Mouse (Mus musculus): Measurements from ENCODE around the gene Arl1.

Gene Arl1

DNA sequence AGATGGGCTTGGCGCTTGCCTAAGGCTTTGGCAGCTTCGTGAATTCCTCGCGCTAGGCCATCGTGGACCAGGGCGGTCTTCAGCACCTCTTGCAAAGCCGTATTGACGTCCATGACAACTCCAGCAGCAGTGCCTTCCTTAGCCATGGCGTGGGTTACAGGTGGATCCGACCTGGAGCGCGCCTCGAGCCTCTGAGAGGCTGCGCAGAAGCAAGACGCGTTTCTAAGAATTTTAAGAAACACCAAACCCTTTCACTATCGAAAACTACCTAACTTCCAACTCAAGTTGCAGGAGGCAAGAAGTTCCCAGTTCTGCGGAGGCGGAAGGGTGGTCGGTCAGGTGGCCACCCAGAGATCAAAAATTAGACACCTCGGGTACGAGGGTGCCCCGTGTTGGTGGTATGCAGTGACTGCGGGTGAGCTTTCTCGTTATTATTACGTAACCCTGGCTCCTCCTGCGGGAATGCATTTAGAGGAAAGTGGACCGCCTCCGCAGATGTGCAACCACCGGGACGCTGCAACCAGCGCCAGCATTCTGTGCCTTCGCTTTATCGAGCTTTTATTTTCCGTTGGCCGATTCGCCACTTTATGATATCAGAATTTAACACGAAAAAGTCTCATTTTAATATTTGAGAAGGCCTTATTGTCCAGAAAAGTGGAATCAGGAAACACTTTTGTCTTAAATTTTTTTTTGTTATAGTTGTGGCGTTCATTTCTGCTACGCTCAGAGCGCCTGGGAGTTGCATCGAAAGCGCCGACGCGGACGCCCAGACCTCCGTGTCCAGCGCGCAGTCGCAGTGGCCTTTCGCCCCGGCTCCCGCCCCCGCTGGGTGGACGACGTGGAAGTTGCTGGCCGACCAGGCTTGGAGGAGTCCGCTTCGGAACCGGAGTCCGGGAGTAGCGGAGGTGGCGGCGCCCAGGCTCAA, at the start of gene Arl1:
Arl1 (plus strand) TSS at position 288 of the 925 bp plus-strand sequence.
- Histone ChIP-seq H3K36me3 (ENCODE audit: control insufficient read depth, insufficient read depth, low read length, poor library complexity, severe bottlenecking) (no peaks in the 10 kb centered on the region; the same call in 1 of the 2 replicates), H3K27me3 (ENCODE audit: control insufficient read depth, insufficient read depth, low read length, poor library complexity, severe bottlenecking) (no peaks in the 10 kb centered on the region)
- peak; percentile 91 for DNase-seq (ENCODE audit: low read depth, low spot score)

DNA sequence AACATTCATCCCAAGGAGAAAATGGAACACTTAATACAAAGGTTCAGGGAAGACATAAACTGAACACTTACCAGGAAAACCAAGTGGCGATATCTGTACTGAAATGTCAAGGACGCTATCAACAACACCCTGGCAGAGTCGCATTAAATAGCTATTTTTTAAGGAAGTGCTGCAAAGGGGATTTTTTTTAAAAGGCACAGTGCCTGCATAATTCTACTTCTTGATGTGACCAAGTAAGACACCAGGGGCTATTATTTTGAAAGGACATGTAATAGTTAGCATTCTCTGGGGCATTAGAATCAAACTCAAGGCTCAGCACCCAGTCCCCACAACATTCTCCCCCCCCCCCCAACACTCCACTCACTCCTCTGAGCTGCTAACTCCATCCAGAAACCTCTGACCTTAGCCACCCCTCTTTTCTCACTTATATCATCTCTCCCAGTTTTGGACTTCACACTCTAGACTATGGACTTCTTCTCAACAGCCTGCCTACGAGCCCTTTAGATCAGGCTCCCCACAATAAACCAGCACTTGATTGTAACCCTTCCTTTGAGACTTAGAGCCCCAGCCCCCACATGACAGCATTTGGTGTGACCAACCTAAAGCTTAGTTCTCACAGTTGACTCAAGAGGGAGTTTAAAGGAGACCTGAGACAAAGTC, 47.6 kb upstream of the Arl1 start:
- DNase-seq (ENCODE audit: low read depth, low spot score), result peak; percentile 38
- Histone ChIP-seq H3K36me3 (ENCODE audit: control insufficient read depth, insufficient read depth, low read length, poor library complexity, severe bottlenecking) (no peaks in the 10 kb centered on the region), H3K27me3 (ENCODE audit: control insufficient read depth, insufficient read depth, low read length, poor library complexity, severe bottlenecking) (no peaks in the 10 kb centered on the region)

DNA sequence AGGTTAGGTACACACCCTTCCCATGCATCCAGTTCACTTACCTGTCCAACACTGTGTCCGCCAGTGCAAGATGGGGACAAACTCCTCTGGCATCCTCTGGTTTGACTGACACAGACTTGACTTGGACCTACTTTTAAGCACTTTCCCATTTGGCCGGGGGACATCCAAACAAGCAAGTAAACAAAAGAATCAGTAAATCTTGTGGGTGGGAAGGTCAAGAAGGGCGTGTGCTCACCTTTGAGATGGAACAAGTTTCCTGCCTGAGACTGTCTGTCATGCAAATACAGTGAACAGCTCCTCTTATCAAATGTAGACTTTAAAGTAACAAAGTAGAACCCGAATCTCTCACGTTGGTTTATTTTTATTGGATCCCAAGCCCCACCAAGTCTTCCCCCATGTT, 45.7 kb upstream of the Arl1 start, which contains the start of gene Spic:
Spic (minus strand) TSS at position 91 of the 400 bp plus-strand sequence.
- DNase-seq (ENCODE audit: low read depth, low spot score), result no peak
- Histone ChIP-seq H3K27me3 (ENCODE audit: control insufficient read depth, insufficient read depth, low read length, poor library complexity, severe bottlenecking) (no peaks in the 10 kb centered on the region), H3K36me3 (ENCODE audit: control insufficient read depth, insufficient read depth, low read length, poor library complexity, severe bottlenecking) (no peaks in the 10 kb centered on the region)

DNA sequence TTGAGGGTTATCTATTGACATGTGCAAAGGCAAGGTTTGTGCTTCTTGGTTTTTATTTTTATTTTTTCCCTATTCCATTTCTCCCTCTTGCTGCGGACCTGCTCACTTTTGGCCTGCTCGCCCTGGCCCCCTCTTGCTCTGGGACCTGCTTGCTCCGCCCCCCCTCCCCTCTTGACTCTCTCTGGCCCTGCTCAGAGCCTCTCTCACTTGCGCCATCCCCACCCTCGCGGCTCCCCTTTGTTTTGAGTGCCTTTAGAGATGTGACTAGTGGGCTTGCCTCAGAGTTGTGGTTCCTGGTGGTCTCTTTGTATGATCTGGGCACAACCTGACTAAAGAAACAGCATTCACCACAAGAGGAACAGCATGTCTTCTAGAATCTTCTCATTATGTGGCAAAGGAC, 29.7 kb upstream of the Arl1 start:
- no peaks in the 10 kb centered on the region for H3K36me3 ChIP-seq (ENCODE audit: control insufficient read depth, insufficient read depth, low read length, poor library complexity, severe bottlenecking)
- DNase-seq (ENCODE audit: low read depth, low spot score), result no peak
- no peaks in the 10 kb centered on the region for H3K27me3 ChIP-seq (ENCODE audit: control insufficient read depth, insufficient read depth, low read length, poor library complexity, severe bottlenecking)

DNA sequence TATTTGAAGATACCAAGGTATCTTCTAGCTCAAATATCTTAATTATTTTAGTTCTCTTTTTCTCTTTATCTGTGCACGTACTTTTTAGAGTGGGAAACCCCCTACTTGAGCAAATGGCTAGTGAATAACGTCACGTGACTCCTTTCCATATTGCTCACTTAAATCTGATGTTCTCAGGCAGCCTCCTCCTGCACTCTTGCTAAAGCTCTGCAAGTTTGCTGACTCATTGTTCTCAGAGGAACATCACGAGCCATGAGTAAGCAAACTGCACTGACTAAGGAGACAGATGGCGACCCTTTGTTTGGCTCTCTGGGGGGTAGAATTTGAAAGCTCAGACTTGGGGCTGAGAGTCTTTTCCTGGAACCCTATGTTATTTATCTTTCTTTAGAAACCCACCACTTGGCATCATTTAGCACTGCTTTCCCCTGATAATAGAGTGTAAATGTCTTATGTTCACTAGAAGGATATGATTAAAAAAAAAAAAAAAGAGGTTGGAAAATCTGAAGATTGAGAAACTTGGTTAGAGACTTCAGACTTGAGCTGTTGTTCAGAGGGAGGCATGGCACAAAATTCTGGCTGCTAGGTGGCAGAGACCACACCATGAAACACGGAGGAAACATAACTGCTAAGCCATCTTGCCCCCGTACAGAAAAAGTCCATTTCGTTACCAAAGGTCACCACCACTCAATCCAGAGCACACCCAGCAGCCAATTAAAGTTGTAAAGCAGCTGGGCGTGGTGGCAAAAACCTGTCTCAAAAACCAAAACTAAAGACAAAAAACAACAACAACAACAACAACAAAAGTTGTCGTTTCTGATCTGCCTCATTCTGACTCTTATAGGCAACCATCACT, 21.8 kb upstream of the Arl1 start:
- Histone ChIP-seq H3K27me3 (ENCODE audit: control insufficient read depth, insufficient read depth, low read length, poor library complexity, severe bottlenecking) (no peaks in the 10 kb centered on the region), H3K36me3 (ENCODE audit: control insufficient read depth, insufficient read depth, low read length, poor library complexity, severe bottlenecking) (no peaks in the 10 kb centered on the region)
- peak; percentile 23 for DNase-seq (ENCODE audit: low read depth, low spot score)

DNA sequence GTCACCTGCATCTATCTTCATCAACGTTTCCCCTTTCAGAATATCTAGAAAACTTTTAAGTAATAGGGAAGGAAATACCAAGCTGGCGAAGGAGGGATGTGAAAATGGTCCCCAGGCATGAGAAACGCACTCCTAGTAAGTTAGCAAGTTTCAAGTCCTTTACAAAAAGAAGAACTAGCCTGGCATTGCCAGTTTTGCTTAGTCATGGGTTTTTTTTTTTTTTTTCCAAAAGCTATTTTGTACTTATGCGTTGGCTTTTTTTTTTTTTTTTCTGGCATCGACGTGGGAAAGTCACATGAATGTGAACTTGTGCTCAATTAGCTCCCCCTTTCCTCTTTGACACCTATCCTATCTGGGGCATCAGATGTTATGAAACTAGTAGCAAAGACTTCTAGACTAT, 18.3 kb upstream of the Arl1 start:
- Histone ChIP-seq H3K36me3 (ENCODE audit: control insufficient read depth, insufficient read depth, low read length, poor library complexity, severe bottlenecking) (no peaks in the 10 kb centered on the region), H3K27me3 (ENCODE audit: control insufficient read depth, insufficient read depth, low read length, poor library complexity, severe bottlenecking) (no peaks in the 10 kb centered on the region)
- DNase-seq (ENCODE audit: low read depth, low spot score), result peak; percentile 24

DNA sequence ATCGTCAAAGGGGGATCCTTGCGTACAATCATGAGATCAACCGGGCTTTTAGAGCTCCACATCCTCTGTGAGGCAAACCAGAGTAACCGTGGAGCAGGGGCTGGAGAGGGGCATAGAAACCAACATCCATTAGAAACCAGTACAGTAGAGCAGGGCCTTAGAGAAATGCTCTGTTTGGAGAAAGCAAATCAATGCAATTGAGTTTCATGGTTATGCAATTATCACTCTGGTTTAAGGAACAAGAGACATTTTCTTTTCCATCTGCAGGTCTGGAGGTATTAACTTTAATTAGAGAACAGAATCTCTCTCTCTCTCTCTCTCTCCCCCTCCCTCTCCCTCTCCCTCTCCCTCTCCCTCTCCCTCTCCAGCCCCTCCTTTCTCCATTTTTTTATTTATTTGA, 15.9 kb upstream of the Arl1 start:
- H3K36me3 ChIP-seq (ENCODE audit: control insufficient read depth, insufficient read depth, low read length, poor library complexity, severe bottlenecking), result no peaks in the 10 kb centered on the region
- no peaks in the 10 kb centered on the region for H3K27me3 ChIP-seq (ENCODE audit: control insufficient read depth, insufficient read depth, low read length, poor library complexity, severe bottlenecking)
- no peak for DNase-seq (ENCODE audit: low read depth, low spot score)

DNA sequence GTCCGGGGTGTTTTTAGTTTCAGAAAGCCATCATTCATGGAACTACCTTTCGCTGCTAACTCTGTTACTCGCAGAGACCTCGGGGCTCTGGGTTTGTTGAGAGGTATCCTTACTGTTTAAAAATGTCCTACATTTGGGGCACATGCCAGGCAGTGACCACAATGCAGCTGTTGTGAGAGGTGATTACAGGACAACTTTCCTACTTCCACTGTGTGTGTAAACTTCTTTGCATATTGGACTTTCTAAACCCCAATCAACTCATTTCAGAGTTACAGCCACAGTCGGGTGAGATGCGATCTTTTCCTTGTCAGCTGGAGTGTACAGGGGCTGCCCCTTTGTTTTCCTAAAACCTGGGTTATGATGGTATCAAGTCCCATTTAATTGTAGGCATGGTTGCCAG, 15.0 kb upstream of the Arl1 start:
- Histone ChIP-seq H3K27me3 (ENCODE audit: control insufficient read depth, insufficient read depth, low read length, poor library complexity, severe bottlenecking) (no peaks in the 10 kb centered on the region), H3K36me3 (ENCODE audit: control insufficient read depth, insufficient read depth, low read length, poor library complexity, severe bottlenecking) (no peaks in the 10 kb centered on the region)
- DNase-seq (ENCODE audit: low read depth, low spot score), result no peak

DNA sequence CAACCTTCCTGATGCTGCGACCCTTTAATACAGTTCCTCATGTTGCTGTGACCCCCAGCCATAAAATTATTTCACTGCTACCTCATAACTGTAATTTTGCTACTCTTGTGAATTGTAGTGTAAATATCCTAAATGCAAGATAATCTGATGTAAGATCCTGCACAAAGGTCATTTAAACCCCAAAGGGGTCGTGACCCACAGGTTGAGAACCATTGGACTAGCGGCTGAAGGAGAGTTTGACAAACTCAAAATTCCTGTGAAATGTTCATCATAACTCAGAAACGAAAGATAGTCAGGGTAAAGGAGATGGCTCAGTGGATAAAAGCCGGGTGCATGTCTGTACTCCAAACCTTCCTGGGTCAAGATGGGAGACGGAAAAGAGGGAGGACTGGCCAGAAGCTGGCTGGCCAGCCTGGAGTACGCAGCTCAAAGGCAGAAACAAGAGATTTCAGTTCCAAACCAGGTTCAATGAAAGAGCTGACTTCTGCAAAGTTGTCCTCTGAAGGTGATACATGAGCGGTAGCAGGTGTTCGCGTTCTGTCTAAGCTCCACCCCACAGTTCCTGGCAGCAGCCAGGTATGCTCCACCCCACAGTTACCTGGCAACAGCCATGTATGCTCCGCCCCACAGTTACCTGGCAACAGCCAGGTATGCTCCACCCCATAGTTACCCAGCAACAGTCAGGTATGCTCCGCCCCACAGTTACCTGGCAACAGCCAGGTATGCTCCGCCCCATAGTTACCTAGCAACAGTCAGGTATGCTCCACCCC, 13.5 kb upstream of the Arl1 start:
- no peak for DNase-seq (ENCODE audit: low read depth, low spot score)
- Histone ChIP-seq H3K36me3 (ENCODE audit: control insufficient read depth, insufficient read depth, low read length, poor library complexity, severe bottlenecking) (no peaks in the 10 kb centered on the region), H3K27me3 (ENCODE audit: control insufficient read depth, insufficient read depth, low read length, poor library complexity, severe bottlenecking) (no peaks in the 10 kb centered on the region)

DNA sequence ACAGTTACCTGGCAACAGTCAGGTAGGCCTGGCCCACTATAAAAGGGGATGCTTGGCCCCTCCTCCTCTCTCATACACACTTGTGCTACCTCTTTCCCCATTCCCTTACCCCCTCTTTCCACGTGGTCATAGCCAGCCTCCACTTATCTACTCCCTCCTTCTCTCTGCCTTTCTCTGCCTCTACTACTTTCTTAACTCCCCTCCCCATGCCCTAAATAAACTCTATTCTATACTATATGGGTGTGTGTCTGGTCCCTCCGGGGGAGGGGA, 13.0 kb upstream of the Arl1 start:
- no peak for DNase-seq (ENCODE audit: low read depth, low spot score)
- Histone ChIP-seq H3K36me3 (ENCODE audit: control insufficient read depth, insufficient read depth, low read length, poor library complexity, severe bottlenecking) (no peaks in the 10 kb centered on the region), H3K27me3 (ENCODE audit: control insufficient read depth, insufficient read depth, low read length, poor library complexity, severe bottlenecking) (no peaks in the 10 kb centered on the region)

DNA sequence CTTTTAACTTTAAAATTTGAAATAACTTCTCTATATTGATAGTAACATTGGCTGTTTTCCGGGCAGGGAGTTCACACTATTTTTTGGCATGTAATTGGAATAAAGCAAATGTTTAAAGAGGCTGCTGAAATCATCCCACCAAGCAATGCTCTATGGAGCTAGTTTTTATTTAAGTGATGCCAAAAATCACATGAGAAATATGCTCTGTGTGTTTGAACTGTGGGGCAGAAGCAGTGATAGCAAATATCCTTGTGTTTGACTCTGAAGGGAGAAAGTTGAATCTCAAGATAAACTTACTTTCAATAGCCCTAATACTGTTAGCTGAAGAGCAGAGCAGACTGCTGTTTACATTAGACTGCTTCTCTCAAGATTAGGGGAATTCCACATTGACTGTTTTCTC, 11.0 kb upstream of the Arl1 start:
- no peak for DNase-seq (ENCODE audit: low read depth, low spot score)
- Histone ChIP-seq H3K27me3 (ENCODE audit: control insufficient read depth, insufficient read depth, low read length, poor library complexity, severe bottlenecking) (no peaks in the 10 kb centered on the region), H3K36me3 (ENCODE audit: control insufficient read depth, insufficient read depth, low read length, poor library complexity, severe bottlenecking) (no peaks in the 10 kb centered on the region)

DNA sequence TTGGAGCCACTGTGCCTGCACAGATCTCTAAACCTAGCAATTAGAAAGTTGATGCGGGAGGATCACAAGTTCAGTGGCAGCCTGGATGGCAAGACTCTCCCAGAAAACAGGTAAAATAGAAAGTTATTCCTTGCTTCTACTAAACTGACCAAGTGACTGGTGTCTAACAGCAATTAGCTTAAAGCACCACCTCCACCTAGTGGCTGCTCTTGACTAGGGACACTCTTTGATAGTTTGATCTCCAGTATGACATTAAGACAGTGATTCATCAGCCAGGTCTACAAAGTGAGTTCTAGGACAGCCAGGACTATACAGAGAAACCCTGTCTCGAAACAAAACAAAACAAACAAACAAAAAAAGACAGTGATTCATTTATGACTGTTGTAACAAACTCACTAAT, 5.3 kb upstream of the Arl1 start:
- no peaks in the 10 kb centered on the region for H3K27me3 ChIP-seq (ENCODE audit: control insufficient read depth, insufficient read depth, low read length, poor library complexity, severe bottlenecking)
- H3K36me3 ChIP-seq (ENCODE audit: control insufficient read depth, insufficient read depth, low read length, poor library complexity, severe bottlenecking), result no peaks in the 10 kb centered on the region
- peak; percentile 53 for DNase-seq (ENCODE audit: low read depth, low spot score)

DNA sequence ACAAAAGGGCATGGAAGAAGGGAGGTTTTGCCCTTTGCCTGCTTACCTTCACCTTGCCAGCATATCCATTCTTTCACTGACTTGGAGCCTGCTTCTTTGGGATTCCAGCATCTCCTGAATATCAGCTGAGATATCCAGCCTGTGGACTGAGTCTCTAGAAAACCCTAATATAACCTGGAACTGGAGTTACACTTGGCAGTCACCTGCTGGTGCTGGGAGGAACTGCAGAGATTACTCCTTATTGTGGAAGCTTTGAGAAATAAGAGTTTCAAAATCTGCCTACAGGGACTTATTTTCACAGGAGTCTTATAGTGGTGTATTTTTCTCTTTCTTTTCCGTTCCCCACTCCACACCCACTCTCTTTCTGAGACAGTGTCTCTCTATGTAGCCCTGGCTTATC, 3.5 kb upstream of the Arl1 start:
- no peaks in the 10 kb centered on the region for H3K36me3 ChIP-seq (ENCODE audit: control insufficient read depth, insufficient read depth, low read length, poor library complexity, severe bottlenecking)
- DNase-seq (ENCODE audit: low read depth, low spot score), result peak; percentile 66
- no peaks in the 10 kb centered on the region for H3K27me3 ChIP-seq (ENCODE audit: control insufficient read depth, insufficient read depth, low read length, poor library complexity, severe bottlenecking)

DNA sequence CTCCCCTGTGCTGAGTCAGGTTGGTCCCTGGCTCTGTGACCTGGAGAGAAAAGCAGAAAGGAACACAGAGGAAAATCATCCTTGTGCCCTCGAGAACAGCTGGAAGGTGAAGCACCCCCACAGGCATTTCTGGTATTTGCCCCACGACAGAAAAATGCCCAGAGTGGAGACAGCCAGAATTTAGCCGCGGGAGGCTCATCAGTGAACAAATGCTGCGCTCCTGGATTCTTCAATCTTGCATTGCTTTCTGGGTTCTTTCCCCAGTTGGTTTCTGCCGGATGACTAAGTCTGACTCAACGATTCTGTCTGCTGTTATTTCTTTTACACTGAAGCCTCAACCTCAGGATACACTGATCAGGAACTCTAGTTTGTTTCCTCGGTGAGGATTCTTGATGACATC, 2.5 kb upstream of the Arl1 start:
- DNase-seq (ENCODE audit: low read depth, low spot score), result no peak
- Histone ChIP-seq H3K27me3 (ENCODE audit: control insufficient read depth, insufficient read depth, low read length, poor library complexity, severe bottlenecking) (no peaks in the 10 kb centered on the region), H3K36me3 (ENCODE audit: control insufficient read depth, insufficient read depth, low read length, poor library complexity, severe bottlenecking) (no peaks in the 10 kb centered on the region)
